Mouse (Mus musculus) olfactory bulb, adult 2 months (tissue): ENCODE results near the gene Gm49601.

Experiments
- CTCF ChIP-seq: fragments of 200-500 bp; IDR thresholded peaks from 2 replicates; pipeline ENCODE4 v1.5.1; 2012; ENCODE audit warnings: low read depth, mild to moderate bottlenecking, low read length, moderate library complexity; ENCODE audit not compliant: insufficient read depth
- POLR2A ChIP-seq: fragments of 200-500 bp; IDR thresholded peaks from 2 replicates; pipeline ENCODE4 v1.6.1; 2012; ENCODE audit warnings: mild to moderate bottlenecking, low read depth, low read length, moderate library complexity; ENCODE audit not compliant: insufficient read depth

- no peak for TF ChIP-seq CTCF
- TF ChIP-seq POLR2A, result no peak; the same call in 1 of the 2 replicates
Observed at GRCm38 (mm10) chr16:18629390-18630231, 3.4 kb upstream of the Gm49601 start, which contains the start of gene Sept5.
